Mouse (Mus musculus) liver, embryonic 11.5 days (tissue): ENCODE results near the gene Ccdc3. TPM values are rescaled to one million over a fixed set of nuclear protein-coding genes. Genes with fewer than 3 reads are reported as not detected.

Source experiments
- ATAC-seq: fragments of 200-750 bp; cut with Nextera tagmentation; replicated peaks from 2 replicates; pipeline ENCODE4 v1.8.0; 2017; ENCODE audit warnings: moderate number of reproducible peaks, mild to moderate bottlenecking, moderate TSS enrichment, moderate library complexity; ENCODE audit not compliant: low FRiP score
- DNase-seq: peaks from one replicate; pipeline ENCODE4 v3.0.0-alpha.2; 2017; ENCODE audit warnings: low spot score
- H3K27ac ChIP-seq: fragments of 300-500 bp; sonication (generic); 2 replicates; pipeline ENCODE4 v1.5.1; 2014; ENCODE audit warnings: mild to moderate bottlenecking, low read depth, low read length, control low read depth
- H3K27me3 ChIP-seq: fragments of 300-500 bp; sonication (generic); replicated peaks from 2 replicates; pipeline ENCODE4 v1.6.1; 2014; ENCODE audit warnings: low read length, mixed read lengths; ENCODE audit not compliant: control insufficient read depth, insufficient read depth
- H3K36me3 ChIP-seq: fragments of 300-500 bp; sonication (generic); 2 replicates; pipeline ENCODE4 v1.6.1; 2014; ENCODE audit warnings: mild to moderate bottlenecking, low read length, moderate library complexity, mixed read lengths; ENCODE audit not compliant: control insufficient read depth, insufficient read depth
- H3K4me1 ChIP-seq: fragments of 300-500 bp; sonication (generic); replicated peaks from 2 replicates; pipeline ENCODE4 v1.6.1; 2014; ENCODE audit warnings: low read length, mixed read lengths; ENCODE audit not compliant: control insufficient read depth, insufficient read depth
- H3K4me2 ChIP-seq: fragments of 300-500 bp; sonication (generic); 2 replicates; pipeline ENCODE4 v1.6.1; 2014; ENCODE audit warnings: mild to moderate bottlenecking, control low read depth, moderate library complexity
- H3K4me3 ChIP-seq: fragments of 300-500 bp; sonication (generic); 2 replicates; pipeline ENCODE4 v1.5.1; 2014; ENCODE audit warnings: low read depth, low read length, control low read depth
- H3K9ac ChIP-seq: fragments of 300-500 bp; sonication (generic); 2 replicates; pipeline ENCODE4 v1.6.1; 2014; ENCODE audit warnings: low read depth, low read length, control low read depth
- H3K9me3 ChIP-seq: fragments of 300-500 bp; sonication (generic); 2 replicates; pipeline ENCODE4 v1.6.1; 2016; ENCODE audit warnings: low read length, inconsistent platforms, mixed read lengths; ENCODE audit not compliant: control insufficient read depth
- WGBS: fragments of 180-500 bp; shearing (Covaris S2); extraction: QIAGEN DNeasy Blood & Tissue Kit; methylation state at CpG from one replicate; pipeline ENCODE4 v1.1.7; 2014; 5-methylcytosine and 5-hydroxymethylcytosine counted together
- polyA plus RNA-seq: library from polyadenylated mRNA; unstranded; fragments of >200 nt; fragmentation: Nextera tagmentation; extraction: Ambion mirVana; gene quantifications from 2 replicates; pipeline ENCODE4 v1.2.1, GENCODE M21; 2014

The Ccdc3 gene
- polyA plus RNA-seq, 1 experiment from 2014 or later = 22.5 TPM

DNA sequence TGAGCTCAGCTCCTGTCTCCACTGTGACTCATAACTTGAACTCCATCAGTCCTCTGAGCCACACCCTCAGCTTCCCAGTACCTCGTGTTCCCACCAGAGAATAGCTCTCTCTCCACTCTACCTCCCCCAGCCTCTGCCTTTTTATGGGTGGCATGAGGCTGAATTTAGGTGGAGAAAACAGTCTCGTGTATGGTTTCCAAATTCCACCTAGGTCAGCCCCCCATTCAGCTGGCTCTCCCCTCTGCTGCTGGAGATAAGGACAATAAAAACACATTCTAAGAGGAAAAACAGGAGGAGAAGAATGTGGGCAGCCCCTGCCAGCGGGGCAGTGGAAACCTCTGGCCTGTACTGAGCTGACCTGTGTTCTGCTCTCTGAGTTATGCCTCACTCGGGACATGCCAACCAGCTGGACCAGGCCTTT, 28.4 kb downstream of the Ccdc3 start:
- 41% methylated on average over 4 of the region's 4 CpGs for WGBS
- DNase-seq (no peak), ATAC-seq (no peak)
- H3K4me1 ChIP-seq = peaks cover 2% of the 10 kb centered on the region; the same call in 1 of the 2 replicates
- H3K9me3 ChIP-seq = no peaks in the 10 kb centered on the region
- no peaks in the 10 kb centered on the region for H3K36me3 ChIP-seq
- H3K9ac ChIP-seq = no peak overlapping the region
- no peak overlapping the region for H3K27ac ChIP-seq
- H3K27me3 ChIP-seq = no peaks in the 10 kb centered on the region
- H3K4me2 ChIP-seq = no peak overlapping the region
- no peak overlapping the region for H3K4me3 ChIP-seq

DNA sequence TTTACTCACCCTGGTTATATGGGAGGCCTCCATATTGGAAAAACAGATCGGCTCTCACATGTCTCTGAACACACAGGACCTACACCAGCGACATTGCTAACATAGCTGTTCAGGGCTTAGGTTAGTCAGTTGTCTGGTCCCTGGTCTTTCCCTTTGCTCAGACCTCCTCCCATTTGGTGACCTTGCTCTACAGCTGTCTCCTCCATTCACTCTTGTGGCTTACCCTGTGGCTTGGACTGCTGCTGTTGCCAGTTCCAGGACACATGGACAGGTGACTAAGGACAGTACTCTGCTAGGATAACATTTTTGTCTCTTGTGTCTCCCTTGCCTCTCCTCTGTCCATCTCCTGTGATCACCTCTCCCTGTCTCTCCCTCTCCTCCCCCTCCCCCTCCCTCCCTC, 29.2 kb downstream of the Ccdc3 start:
- no peak for ATAC-seq
- Histone ChIP-seq H3K4me1 (0 out of 2 replicates have a peak, but pooled peaks cover 2% of the 10 kb centered on the region), H3K4me2 (no peak overlapping the region), H3K9ac (no peak overlapping the region), H3K27ac (no peak overlapping the region), H3K27me3 (no peaks in the 10 kb centered on the region), H3K36me3 (no peaks in the 10 kb centered on the region), H3K9me3 (no peaks in the 10 kb centered on the region), H3K4me3 (no peak overlapping the region)
- 72% methylated on average over 2 of the region's 2 CpGs for WGBS
- no peak for DNase-seq

DNA sequence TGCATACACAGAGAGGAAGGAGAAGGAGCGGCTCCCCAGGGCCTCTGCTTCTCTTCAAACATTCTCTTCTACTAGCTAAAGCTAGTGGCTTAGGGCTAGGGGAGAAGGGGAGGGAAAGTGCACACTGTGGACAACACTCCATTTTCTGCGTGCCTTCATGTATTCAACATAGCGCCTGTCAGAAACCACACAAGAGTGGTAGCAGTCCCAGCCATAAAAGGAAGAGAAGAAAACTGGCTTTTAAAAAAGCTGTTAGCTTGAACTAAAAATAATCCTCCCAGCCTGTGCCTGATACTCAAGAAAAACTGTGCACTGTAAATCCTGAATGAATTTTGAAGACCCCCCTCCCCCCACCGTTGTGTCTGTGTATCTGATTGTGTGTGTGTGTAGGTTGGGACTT, 33.2 kb downstream of the Ccdc3 start:
- no peak for DNase-seq
- H3K27me3 ChIP-seq = no peaks in the 10 kb centered on the region
- no peaks in the 10 kb centered on the region for H3K9me3 ChIP-seq
- H3K4me3 ChIP-seq = no peak overlapping the region
- no peak overlapping the region for H3K27ac ChIP-seq
- WGBS = 74% methylated on average over 4 of the region's 4 CpGs
- H3K36me3 ChIP-seq = no peaks in the 10 kb centered on the region
- no peak overlapping the region for H3K4me2 ChIP-seq
- ATAC-seq = no peak
- H3K4me1 ChIP-seq = no peaks in the 10 kb centered on the region
- no peak overlapping the region for H3K9ac ChIP-seq

DNA sequence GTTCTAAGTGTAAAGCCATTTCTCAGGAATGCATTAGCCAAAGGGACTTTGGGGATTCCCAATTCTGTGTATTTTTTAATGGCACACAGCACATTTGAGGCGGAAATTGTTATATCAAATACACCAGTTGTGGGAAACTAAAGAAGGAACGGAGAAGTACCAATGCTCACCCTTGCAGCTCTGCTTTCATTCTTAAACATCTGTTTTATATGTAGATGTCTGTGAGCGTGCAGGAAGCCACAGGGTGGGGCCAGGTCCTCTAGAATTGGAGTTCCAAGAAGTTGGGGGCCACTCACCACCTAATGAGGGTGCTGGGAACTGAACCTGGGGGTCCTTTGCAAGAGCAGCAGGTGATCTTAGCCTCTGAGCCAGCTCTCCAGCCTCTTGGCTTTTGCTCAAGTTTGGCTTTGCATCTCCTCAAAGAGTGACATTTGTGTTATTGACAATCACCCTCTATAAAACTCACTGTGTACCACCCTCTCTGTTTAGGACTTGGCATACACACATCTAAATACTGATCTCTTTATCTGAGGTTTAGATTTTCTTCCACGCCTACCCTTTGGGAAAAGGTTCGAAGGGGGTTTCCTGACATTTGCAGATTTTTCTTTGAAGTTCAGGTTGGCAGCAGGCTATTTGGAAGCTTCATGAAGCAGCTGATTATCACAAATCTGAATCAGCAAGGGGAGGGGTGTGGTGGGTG, 33.9 kb downstream of the Ccdc3 start:
- Histone ChIP-seq H3K27me3 (no peaks in the 10 kb centered on the region), H3K4me2 (no peak overlapping the region), H3K9me3 (no peaks in the 10 kb centered on the region), H3K4me1 (no peaks in the 10 kb centered on the region), H3K4me3 (no peak overlapping the region), H3K27ac (no peak overlapping the region), H3K36me3 (no peaks in the 10 kb centered on the region), H3K9ac (no peak overlapping the region)
- ATAC-seq (no peak), DNase-seq (no peak)
- WGBS = 64% methylated on average over 5 of the region's 5 CpGs

DNA sequence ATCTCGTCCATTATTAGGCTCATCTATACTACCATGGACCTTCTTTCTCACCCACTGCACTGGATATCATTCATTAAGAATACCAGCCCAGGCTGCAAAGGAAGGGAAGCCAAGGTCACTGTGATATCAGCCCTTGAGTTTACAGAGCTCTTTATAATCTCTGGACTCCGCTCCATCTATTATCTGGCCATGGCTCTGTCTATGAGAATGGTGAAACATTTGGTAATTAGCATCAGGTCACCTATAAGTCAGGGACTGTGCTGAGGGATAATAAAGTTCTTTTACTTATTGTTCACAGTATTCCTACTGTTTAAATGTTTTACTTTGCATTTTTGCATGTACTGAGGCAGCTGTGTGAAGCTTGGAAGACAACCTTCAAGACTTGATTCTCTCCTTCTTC, 35.2 kb downstream of the Ccdc3 start:
- no peak overlapping the region for H3K4me3 ChIP-seq
- no peak overlapping the region for H3K9ac ChIP-seq
- no peaks in the 10 kb centered on the region for H3K9me3 ChIP-seq
- no peaks in the 10 kb centered on the region for H3K27me3 ChIP-seq
- no peak overlapping the region for H3K4me2 ChIP-seq
- WGBS = 53% methylated on average over 2 of the region's 2 CpGs
- H3K27ac ChIP-seq = no peak overlapping the region
- DNase-seq = no peak
- no peak for ATAC-seq
- H3K4me1 ChIP-seq = no peaks in the 10 kb centered on the region
- H3K36me3 ChIP-seq = no peaks in the 10 kb centered on the region

DNA sequence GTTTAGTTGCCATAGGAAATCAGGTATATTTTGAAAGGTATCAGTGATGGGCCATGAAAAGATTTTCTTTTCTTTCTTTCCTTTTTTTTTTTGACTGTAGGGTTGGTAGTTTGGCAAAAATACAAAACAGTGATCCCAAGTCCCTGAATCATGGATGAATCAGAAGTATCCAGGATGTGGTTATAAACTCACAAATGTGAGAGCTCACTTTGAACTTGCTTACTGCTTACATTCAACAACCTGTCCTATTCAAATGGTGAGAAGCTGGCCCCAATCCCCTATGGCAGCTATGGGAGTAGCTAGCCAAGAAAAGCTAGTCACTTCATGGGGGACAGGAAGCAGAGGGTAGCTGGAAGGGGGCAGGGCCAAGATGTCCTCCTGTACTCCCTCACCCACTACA, 37.1 kb downstream of the Ccdc3 start:
- DNase-seq (no peak), ATAC-seq (no peak)
- Histone ChIP-seq H3K9me3 (no peaks in the 10 kb centered on the region), H3K27ac (no peak overlapping the region), H3K36me3 (no peaks in the 10 kb centered on the region), H3K4me1 (no peaks in the 10 kb centered on the region), H3K27me3 (no peaks in the 10 kb centered on the region), H3K4me3 (no peak overlapping the region), H3K4me2 (no peak overlapping the region), H3K9ac (no peak overlapping the region)

DNA sequence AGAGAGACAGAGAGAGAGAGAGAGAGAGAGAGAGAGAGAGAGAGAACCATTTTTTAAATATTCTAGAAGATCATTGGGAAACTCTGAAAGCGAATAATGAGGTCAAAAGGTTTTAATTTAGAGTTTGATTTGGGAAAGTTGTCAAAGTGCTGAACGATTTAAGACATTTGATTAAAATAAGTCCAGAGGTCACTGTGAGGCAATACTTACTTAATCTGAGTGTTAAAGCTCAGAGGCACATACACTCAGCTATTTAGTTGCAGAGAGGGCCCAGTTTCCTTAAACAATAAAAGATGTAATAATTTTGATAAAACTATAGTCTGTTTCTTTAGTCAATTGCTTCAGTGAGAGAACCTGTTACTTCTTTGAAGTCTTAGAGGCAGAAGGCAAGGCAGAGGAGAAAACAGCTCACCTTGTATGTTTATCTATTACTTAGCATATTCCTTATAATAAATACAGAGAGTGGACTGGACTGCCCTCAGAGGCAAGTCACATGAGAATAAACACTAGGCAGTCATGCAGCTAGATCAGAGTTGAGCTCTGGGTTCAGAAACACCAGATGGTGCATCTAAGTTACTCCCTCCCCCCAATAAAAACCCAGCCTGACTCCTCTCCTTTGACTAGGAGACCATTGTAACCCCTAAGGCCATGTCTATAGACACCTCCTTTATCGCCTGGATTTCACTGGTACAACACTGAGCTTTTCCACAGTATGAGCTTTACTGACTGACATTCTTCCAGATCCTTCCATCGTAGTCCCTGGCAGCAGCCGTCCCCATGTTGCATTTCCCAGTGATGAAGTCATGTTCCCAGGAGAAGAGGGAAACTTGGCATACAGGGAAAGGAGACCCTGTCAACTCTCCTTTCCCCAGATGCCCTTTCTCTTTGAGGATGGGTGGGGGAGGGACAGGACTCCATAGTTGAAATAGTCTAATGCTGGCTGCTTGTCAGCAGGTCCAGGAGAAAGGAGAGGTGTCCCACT, 44.2 kb downstream of the Ccdc3 start:
- Histone ChIP-seq H3K36me3 (no peaks in the 10 kb centered on the region), H3K4me3 (no peak overlapping the region), H3K9ac (no peak overlapping the region), H3K4me1 (no peaks in the 10 kb centered on the region), H3K27ac (no peak overlapping the region), H3K27me3 (no peaks in the 10 kb centered on the region), H3K4me2 (no peak overlapping the region), H3K9me3 (no peaks in the 10 kb centered on the region)
- DNase-seq = no peak
- WGBS = 71% methylated on average over 5 of the region's 5 CpGs
- ATAC-seq = no peak

DNA sequence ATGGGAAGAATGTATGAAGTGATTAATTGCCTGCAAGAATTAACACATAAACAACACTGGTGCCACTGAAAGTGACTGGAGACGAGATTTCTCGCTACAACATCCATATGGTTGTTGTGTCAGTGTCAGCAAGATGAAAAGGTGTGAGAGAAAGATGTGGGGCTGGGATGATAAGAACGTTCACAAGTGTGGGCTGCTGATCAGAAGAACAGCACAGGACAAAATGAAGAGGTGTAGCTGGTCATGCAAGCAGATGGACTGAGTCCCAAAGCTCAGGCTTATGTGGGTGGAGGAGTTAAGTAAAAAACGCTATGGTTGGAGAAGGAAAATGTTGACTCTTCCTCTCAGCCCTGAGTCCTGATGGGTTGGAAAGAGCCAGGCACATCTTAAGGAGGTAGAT, 46.6 kb downstream of the Ccdc3 start:
- H3K27ac ChIP-seq = no peak overlapping the region
- H3K9ac ChIP-seq = no peak overlapping the region
- H3K4me1 ChIP-seq = no peaks in the 10 kb centered on the region
- H3K27me3 ChIP-seq = no peaks in the 10 kb centered on the region
- 60% methylated on average over 4 of the region's 4 CpGs for WGBS
- no peaks in the 10 kb centered on the region for H3K9me3 ChIP-seq
- DNase-seq = no peak
- H3K36me3 ChIP-seq = no peaks in the 10 kb centered on the region
- ATAC-seq = no peak
- H3K4me3 ChIP-seq = no peak overlapping the region
- H3K4me2 ChIP-seq = no peak overlapping the region
